Mouse (Mus musculus) erythroblast, embryonic 14.5 days (primary cell): ENCODE results near the gene Ip6k1.

Experiments
- GATA1 ChIP-seq: IDR thresholded peaks from 2 replicates; pipeline ENCODE4 v1.6.1; 2012; ENCODE audit warnings: low read length, inconsistent platforms, mixed read lengths
- TAL1 ChIP-seq: IDR thresholded peaks from 3 replicates; pipeline ENCODE4 v1.6.1; 2012; ENCODE audit warnings: low read length, inconsistent platforms, mixed read lengths

DNA sequence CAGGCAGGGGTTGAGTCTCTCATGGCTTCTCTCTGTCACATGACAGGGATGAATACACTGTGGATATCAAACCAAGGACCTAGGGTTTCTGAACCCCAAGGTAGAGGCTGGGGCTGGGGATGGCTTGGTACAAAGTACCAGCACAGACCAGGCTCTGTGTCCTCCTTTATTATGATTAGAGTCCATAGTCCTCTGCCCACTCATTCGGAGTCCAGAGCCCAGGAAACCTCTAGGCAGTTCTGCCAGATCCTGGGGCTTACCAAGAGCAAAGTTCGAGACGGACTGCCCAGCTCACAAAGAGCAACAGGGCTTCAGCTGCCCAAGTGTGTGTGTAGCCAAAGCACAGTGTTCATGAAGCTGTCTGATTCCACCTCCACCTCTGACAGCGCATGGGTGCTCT, 83.0 kb downstream of the Ip6k1 start:
- no peak for TF ChIP-seq GATA1
- TF ChIP-seq TAL1 = no peak
